Mouse (Mus musculus) CH12.LX (cell line): ENCODE data around the gene Olfr596. TPM values are rescaled to one million over a fixed set of nuclear protein-coding genes. Genes with fewer than 3 reads are reported as not detected.
"Not testable (repeated sequence)": the region's sequence is repeated elsewhere in the genome, so short reads cannot be mapped to it uniquely, and the experiment has no call there.

Experiments
- DNase-seq: peaks from one replicate; pipeline ENCODE4 v3.0.0-alpha.2; 2013; ENCODE audit errors: extremely low read depth
- H3K27ac ChIP-seq: 2 replicates; pipeline ENCODE4 v1.5.1; 2012; ENCODE audit warnings: low read depth, mild to moderate bottlenecking, control low read depth, moderate library complexity; ENCODE audit not compliant: insufficient read depth
- H3K27me3 ChIP-seq: replicated peaks from 2 replicates; pipeline ENCODE3; 2012; ENCODE audit warnings: inconsistent platforms
- H3K36me3 ChIP-seq, 2 experiments: replicated peaks in 1 of 2; 2 replicates each; pipeline versions ENCODE3 to v1.6.1; 2012; ENCODE audit warnings: inconsistent platforms in 1 of 2, low read length in 1 of 2, mild to moderate bottlenecking in 1 of 2, mixed read lengths in 1 of 2, moderate library complexity in 1 of 2; ENCODE audit not compliant: control insufficient read depth in 1 of 2, insufficient read depth in 1 of 2
- H3K4me1 ChIP-seq, 2 experiments: 2 replicates each; pipeline ENCODE4 v1.6.1; 2012; ENCODE audit warnings: inconsistent platforms in 1 of 2, moderate library complexity in 1 of 2; ENCODE audit not compliant: insufficient read depth in 2 of 2, control insufficient read depth in 1 of 2
- H3K4me2 ChIP-seq: 2 replicates; pipeline ENCODE4 v1.6.1; 2012; ENCODE audit warnings: low read depth, mild to moderate bottlenecking, control low read depth; ENCODE audit not compliant: poor library complexity, insufficient read depth, severe bottlenecking
- H3K4me3 ChIP-seq, 3 experiments: fragments of 150-350 bp in 1 of 3; sonication (generic) in 1 of 3; replicated peaks in 1 of 3; 2 replicates each; pipeline versions ENCODE3 to v1.5.1; 2011 to 2012; ENCODE audit warnings: low read depth in 2 of 3, low read length in 2 of 3, mild to moderate bottlenecking in 2 of 3, moderate library complexity in 2 of 3, control low read depth in 1 of 3, improper control_type of control experiment in 1 of 3, inconsistent platforms in 1 of 3, mixed read lengths in 1 of 3; ENCODE audit not compliant: poor library complexity in 1 of 3
- H3K79me2 ChIP-seq: replicated peaks from 2 replicates; pipeline ENCODE4 v1.6.1; 2012; ENCODE audit warnings: mild to moderate bottlenecking, moderate library complexity; ENCODE audit not compliant: control insufficient read depth, poor library complexity, insufficient read depth, severe bottlenecking; ENCODE audit errors: extremely low read depth
- H3K9ac ChIP-seq: 2 replicates; pipeline ENCODE4 v1.6.1; 2012; ENCODE audit warnings: low read depth, mild to moderate bottlenecking, control low read depth, moderate library complexity; ENCODE audit not compliant: insufficient read depth
- H3K9me3 ChIP-seq: replicated peaks from 2 replicates; pipeline ENCODE3; 2012; ENCODE audit warnings: low read length, inconsistent platforms, mixed read lengths
- EP300 ChIP-seq: IDR thresholded peaks from 2 replicates; pipeline ENCODE4 v1.6.1; 2011; ENCODE audit warnings: low read length, improper control_type of control experiment
- MEF2A ChIP-seq: IDR thresholded peaks from 2 replicates; pipeline ENCODE4 v1.6.1; 2014; ENCODE audit warnings: low read depth, mild to moderate bottlenecking, inconsistent platforms, low read length, improper control_type of control experiment, borderline replicate concordance
- NRF1 ChIP-seq: IDR thresholded peaks from 2 replicates; pipeline ENCODE4 v1.6.1; 2014; ENCODE audit warnings: low read depth, mild to moderate bottlenecking, inconsistent platforms, low read length, improper control_type of control experiment, moderate library complexity
- PAX5 ChIP-seq: IDR thresholded peaks from 2 replicates; pipeline ENCODE4 v1.6.1; 2012; ENCODE audit warnings: low read length, inconsistent platforms, mixed read lengths
- UBTF ChIP-seq: IDR thresholded peaks from 2 replicates; pipeline ENCODE4 v1.6.1; 2012; ENCODE audit warnings: low read depth, mild to moderate bottlenecking, inconsistent platforms, low read length, improper control_type of control experiment, moderate library complexity
- ZKSCAN1 ChIP-seq: IDR thresholded peaks from 2 replicates; pipeline ENCODE4 v1.6.1; 2012; ENCODE audit warnings: low read depth, inconsistent platforms, low read length, improper control_type of control experiment, borderline replicate concordance
- dilution Hi-C: fragments of 300-500 bp; cut with MboI; formaldehyde crosslinking; loops from 2 replicates; pipeline ENCODE4 v1.14.3; 2020; ENCODE audit warnings: low sequenced_read_pairs; ENCODE audit not compliant: extremely low pct_unique_long_range_greater_than_20kb, extremely low pct_ligation_motif_present
- in situ Hi-C: fragments of 300-500 bp; cut with MboI; formaldehyde crosslinking; loops from 3 replicates; pipeline ENCODE4 v1.14.3; 2019; ENCODE audit warnings: low sequenced_read_pairs, low pct_ligation_motif_present, low pct_unique_long_range_greater_than_20kb, mixed read lengths
- polyA plus RNA-seq: library from polyadenylated mRNA; unstranded; fragments of >175 nt; gene quantifications from 2 replicates; pipeline ENCODE4 v1.2.1, GENCODE M21; 2012; ENCODE audit warnings: low read depth; ENCODE audit not compliant: insufficient read length
- total RNA-seq, 2 experiments: library from RNA; depleted of rRNA; stranded (reverse); fragments of 300-350 nt in 1 of 2; fragments of >200 nt in 1 of 2; gene quantifications; 2 replicates each; pipeline ENCODE4 v1.2.3; 2012 to 2014

Gene Olfr596
- total RNA-seq (2012; rRNA removed), result not detected in 2 replicates
- not detected in 2 replicates for total RNA-seq (2014; rRNA removed)
- polyA plus RNA-seq, result not detected in 2 replicates

GRCm38 (mm10) chr7:103305348-103305747, at the start of gene Olfr596:
TSS of gene Olfr596 (plus strand) at chr7:103305648.
- DNase-seq, dilution Hi-C loops, in situ Hi-C loops: not testable (repeated sequence)

GRCm38 (mm10) chr7:103316015-103316414, 10.6 kb downstream of the Olfr596 start, which contains the start of gene Olfr597:
TSS of gene Olfr597 (plus strand) at chr7:103316315.
- H3K79me2 ChIP-seq, dilution Hi-C loops, DNase-seq, H3K4me2 ChIP-seq, H3K4me3 ChIP-seq, H3K27ac ChIP-seq, H3K27me3 ChIP-seq, H3K9me3 ChIP-seq, H3K9ac ChIP-seq, H3K36me3 ChIP-seq, in situ Hi-C loops, H3K4me1 ChIP-seq: not testable (repeated sequence)

More at GRCm38 (mm10) chr7:103305348-103305747, at the start of gene Olfr596:
- H3K79me2 ChIP-seq, H3K4me2 ChIP-seq, H3K27ac ChIP-seq, H3K9me3 ChIP-seq, H3K36me3 ChIP-seq, H3K9ac ChIP-seq, H3K27me3 ChIP-seq, H3K4me1 ChIP-seq, H3K4me3 ChIP-seq: not testable (repeated sequence)

- DNase-seq, result no peak
- Histone ChIP-seq H3K4me3 (no peak within 1 kb of the TSS), H3K79me2 (no peaks in the 10 kb centered on the region), H3K9ac (no peak within 1 kb of the TSS), H3K4me1 (no peaks in the 10 kb centered on the region), H3K27ac (no peak within 1 kb of the TSS), H3K36me3 (no peaks in the 10 kb centered on the region), H3K4me2 (no peak within 1 kb of the TSS), H3K27me3 (no peaks in the 10 kb centered on the region), H3K9me3 (no peaks in the 10 kb centered on the region)
- TF ChIP-seq MEF2A (no peak), UBTF (no peak), PAX5 (no peak), ZKSCAN1 (no peak)
- in situ Hi-C loops (no loop called here), dilution Hi-C loops (no loop called here)
Observed at GRCm38 (mm10) chr7:103323268-103323667, 17.8 kb downstream of the Olfr596 start, which contains the start of gene Olfr598. TSS of gene Olfr598 (plus strand) at chr7:103323568.

GRCm38 (mm10) chr7:103335617-103336016, 30.2 kb downstream of the Olfr596 start, which contains the start of gene Olfr599:
TSS of gene Olfr599 (plus strand) at chr7:103335917.
- H3K9me3 ChIP-seq, result no peaks in the 10 kb centered on the region
- no peak within 1 kb of the TSS for H3K9ac ChIP-seq
- no peak within 1 kb of the TSS for H3K4me3 ChIP-seq
- no peak within 1 kb of the TSS for H3K27ac ChIP-seq
- H3K27me3 ChIP-seq, result no peaks in the 10 kb centered on the region
- in situ Hi-C loops, result no loop called here
- dilution Hi-C loops, result no loop called here
- no peaks in the 10 kb centered on the region for H3K36me3 ChIP-seq
- H3K4me1 ChIP-seq, result no peaks in the 10 kb centered on the region
- H3K4me2 ChIP-seq, result no peak within 1 kb of the TSS
- TF ChIP-seq ZKSCAN1 (no peak), EP300 (no peak), NRF1 (no peak)
- DNase-seq, result no peak
- H3K79me2 ChIP-seq, result no peaks in the 10 kb centered on the region
